Mouse (Mus musculus) E14TG2a.4 (cell line): ENCODE data around the gene Csgalnact2.

Experiments used
- CTCF ChIP-seq: conservative IDR thresholded peaks from 2 replicates; pipeline ENCODE4 v1.5.1; 2014; ENCODE audit warnings: low read length
- NANOG ChIP-seq: IDR thresholded peaks from 2 replicates; pipeline ENCODE4 v1.6.1; 2014; ENCODE audit warnings: borderline replicate concordance, low read length, mixed read lengths
- POU5F1 ChIP-seq: IDR thresholded peaks from 2 replicates; pipeline ENCODE4 v1.6.1; 2014; ENCODE audit warnings: low read length, borderline replicate concordance

DNA sequence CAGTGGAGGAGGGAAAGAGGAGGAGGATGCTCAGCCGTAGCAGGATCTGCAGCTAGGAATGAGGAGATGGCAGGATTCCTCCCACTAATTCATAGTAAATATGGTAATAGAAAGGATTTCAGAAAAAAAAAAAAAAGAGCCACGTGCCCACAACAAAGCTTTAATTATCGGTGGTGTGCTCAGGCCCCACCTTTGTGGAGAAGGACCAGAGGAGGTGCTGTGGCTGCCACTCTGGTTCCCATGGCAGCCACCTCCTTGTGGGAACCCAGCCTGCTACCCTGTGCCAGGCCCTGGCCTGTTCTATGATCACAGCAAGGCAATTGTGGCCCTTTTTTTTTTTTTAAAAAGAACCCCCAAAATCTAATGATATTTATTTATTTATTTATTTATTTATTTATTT is 67.5 kb downstream of the Csgalnact2 start:
- TF ChIP-seq CTCF (no peak), POU5F1 (no peak), NANOG (no peak)
